Mouse (Mus musculus): ENCODE measurements around the gene Eif2b1. TPM values are rescaled to one million over a fixed set of nuclear protein-coding genes. Genes with fewer than 3 reads are reported as not detected.
A peak's percentile ranks its signal among the peaks of the same experiment; 100 is the strongest.
"Not testable (repeated sequence)": the region's sequence is repeated elsewhere in the genome, so short reads cannot be mapped to it uniquely, and the experiment has no call there.

Gene Eif2b1
- polyA plus RNA-seq, 1 experiment from 2014 or later, result 37.3 TPM

DNA sequence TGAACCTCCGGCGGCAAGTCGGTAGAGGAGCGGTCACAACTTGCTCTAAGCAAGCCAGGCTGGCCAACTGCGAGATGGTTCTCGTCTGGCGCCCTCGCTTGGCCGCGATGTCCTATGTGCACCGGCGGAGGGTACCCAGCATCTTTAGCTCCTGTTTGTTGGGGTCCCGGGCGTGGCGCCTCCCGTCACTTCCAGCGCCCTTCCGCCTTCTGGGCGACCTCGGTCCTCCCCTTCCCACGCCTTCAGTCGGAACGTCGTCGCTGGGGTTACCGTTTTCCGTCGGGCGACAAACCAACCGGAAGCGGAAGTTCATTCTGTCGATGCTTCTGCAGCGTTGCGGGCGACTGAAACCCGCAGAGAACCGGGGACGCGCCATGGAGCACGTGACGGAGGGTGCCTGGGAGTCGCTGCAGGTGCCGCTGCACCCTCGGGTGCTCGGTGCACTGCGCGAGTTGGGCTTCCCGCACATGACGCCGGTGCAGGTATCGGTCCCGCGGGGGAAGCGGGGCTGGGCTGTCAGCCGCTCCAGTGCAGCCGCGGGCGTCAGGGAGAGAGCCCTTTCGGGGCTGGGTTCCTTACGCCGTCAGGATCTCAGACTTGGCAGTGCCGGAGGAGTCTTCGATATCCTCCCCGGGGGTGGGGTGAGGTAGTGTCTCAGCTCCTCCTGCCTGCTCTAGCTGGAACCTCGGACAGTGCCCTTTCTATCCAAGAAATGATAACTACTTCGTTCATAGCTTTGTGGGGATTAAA is 26.2 kb downstream of the Eif2b1 start, which contains the start of gene Ddx55:
Gene Ddx55 (plus strand): TSS at position 307 of the 750 bp plus-strand sequence.
- peak; percentile 59 for TF ChIP-seq CTCF (IDR thresholded peaks at IDR 0.05; ENCODE audit: low read depth)
- Histone ChIP-seq H3K4me2 (replicated peaks; ENCODE audit: low read depth) (peak within 1 kb of the TSS; percentile 81), H3K4me3 (ENCODE audit: low read depth, low read length) (peak within 1 kb of the TSS; percentile 88), H3K9me3 (ENCODE audit: control insufficient read depth) (no peaks in the 10 kb centered on the region), H3K4me1 (replicated peaks; ENCODE audit: control insufficient read depth, insufficient read depth, low read length) (no peaks in the 10 kb centered on the region), H3K36me3 (ENCODE audit: control insufficient read depth, insufficient read depth) (peaks cover 37% of the 10 kb centered on the region), H3K27me3 (replicated peaks; ENCODE audit: control insufficient read depth, insufficient read depth, low read length) (no peaks in the 10 kb centered on the region), H3K27ac (ENCODE audit: low read depth, low read length) (peak within 1 kb of the TSS; percentile 67), H3K9ac (ENCODE audit: low read depth, low read length) (peak within 1 kb of the TSS; percentile 70)
- under 1% methylated on average over 66 of the region's 66 CpGs for WGBS
- peak; percentile 86 for ATAC-seq

DNA sequence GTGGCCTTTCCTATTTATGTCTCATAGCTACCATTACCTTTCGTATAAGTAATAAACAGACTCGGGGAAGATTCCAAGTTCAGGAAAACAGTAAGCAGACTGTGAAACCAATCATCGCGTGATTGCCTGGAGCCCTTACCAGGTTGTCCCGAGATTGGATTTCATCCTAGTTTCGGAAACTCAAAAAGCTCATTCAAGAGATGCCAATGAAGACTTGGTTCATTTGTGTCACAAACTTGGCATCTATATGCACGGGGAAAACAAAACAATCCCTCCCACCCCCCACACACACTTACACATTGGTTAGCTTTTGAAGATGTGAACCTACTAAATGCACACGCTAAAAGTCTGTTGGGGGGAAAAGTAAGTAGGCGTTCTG is 26.8 kb downstream of the Eif2b1 start:
- Histone ChIP-seq H3K36me3 (ENCODE audit: control insufficient read depth, insufficient read depth) (peaks cover 38% of the 10 kb centered on the region), H3K4me2 (replicated peaks; ENCODE audit: low read depth) (peak overlapping the region; percentile 81), H3K9me3 (ENCODE audit: control insufficient read depth) (no peaks in the 10 kb centered on the region), H3K9ac (ENCODE audit: low read depth, low read length) (peak overlapping the region; percentile 70; the same call in 1 of the 2 replicates), H3K27ac (ENCODE audit: low read depth, low read length) (peak overlapping the region; percentile 67), H3K4me3 (ENCODE audit: low read depth, low read length) (peak overlapping the region; percentile 88), H3K4me1 (replicated peaks; ENCODE audit: control insufficient read depth, insufficient read depth, low read length) (no peaks in the 10 kb centered on the region), H3K27me3 (replicated peaks; ENCODE audit: control insufficient read depth, insufficient read depth, low read length) (no peaks in the 10 kb centered on the region)
- no peak for ATAC-seq
- 6% methylated on average over 9 of the region's 9 CpGs for WGBS
- no peak for TF ChIP-seq CTCF (IDR thresholded peaks at IDR 0.05; ENCODE audit: low read depth)

DNA sequence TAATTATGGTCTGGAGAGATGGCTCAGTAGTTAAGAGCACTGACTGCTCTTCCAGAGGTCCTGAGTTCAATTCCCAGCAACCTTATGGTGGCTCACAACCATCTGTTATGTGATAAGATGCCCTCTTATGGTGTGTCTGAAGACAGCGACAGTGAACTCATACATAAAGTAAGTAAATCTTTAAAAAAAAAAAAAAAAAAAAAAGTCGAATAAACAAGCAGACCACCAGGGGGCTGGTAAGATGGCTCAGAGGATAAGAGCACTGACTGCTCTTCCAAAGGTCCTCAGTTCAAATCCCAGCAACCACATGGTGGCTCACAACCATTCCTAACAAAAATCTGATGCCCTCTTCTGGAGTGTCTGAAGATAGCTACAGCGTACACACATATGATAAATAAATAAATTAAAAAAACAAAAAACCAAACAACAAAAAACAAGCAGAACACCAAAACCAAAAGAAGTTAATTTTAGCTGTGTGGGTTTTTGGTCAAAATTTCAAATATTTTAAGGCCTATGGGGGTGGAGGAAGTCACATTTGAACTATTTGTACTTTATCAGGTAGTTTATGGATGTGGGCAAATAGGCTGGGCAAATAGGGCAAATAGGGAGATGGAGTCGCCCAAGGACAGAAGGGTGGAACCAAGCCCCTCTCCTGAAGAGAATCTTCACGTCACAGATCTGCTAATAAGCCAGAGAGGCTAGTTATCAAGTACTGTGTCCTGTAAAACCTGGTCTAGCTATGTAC is 27.4 kb downstream of the Eif2b1 start:
- peak overlapping the region; percentile 88 for H3K4me3 ChIP-seq (ENCODE audit: low read depth, low read length)
- peak; percentile 15; the same call in 1 of the 2 replicates for TF ChIP-seq CTCF (IDR thresholded peaks at IDR 0.05; ENCODE audit: low read depth)
- WGBS, result 29% methylated on average over 5 of the region's 5 CpGs
- H3K4me1 ChIP-seq (replicated peaks; ENCODE audit: control insufficient read depth, insufficient read depth, low read length); H3K27me3 ChIP-seq (replicated peaks; ENCODE audit: control insufficient read depth, insufficient read depth, low read length); H3K9ac ChIP-seq (ENCODE audit: low read depth, low read length); H3K9me3 ChIP-seq (ENCODE audit: control insufficient read depth); H3K27ac ChIP-seq (ENCODE audit: low read depth, low read length); ATAC-seq: not testable (repeated sequence)
- H3K36me3 ChIP-seq (ENCODE audit: control insufficient read depth, insufficient read depth), result peaks cover 38% of the 10 kb centered on the region
- H3K4me2 ChIP-seq (replicated peaks; ENCODE audit: low read depth), result peak overlapping the region; percentile 81

DNA sequence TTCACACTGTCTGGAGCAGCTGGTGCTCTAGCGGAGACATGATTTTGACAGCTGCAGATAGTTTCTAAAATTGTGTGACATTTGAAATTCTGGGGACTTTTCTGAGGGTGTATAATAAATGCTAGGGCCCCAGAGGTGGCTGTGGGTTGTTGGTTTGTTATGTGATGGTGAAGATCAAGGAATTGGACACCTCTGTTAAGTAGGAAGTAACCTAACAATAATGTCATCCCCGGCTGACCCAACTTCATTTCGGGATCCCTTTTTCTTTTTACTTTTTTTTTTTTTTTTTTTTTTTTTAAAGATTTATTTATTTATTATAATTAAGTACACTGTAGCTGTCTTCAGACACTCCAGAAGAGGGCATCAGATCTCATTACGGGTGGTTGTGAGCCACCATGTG is 28.2 kb downstream of the Eif2b1 start:
- not testable (repeated sequence) for H3K4me2 ChIP-seq (replicated peaks; ENCODE audit: low read depth); ATAC-seq; H3K4me3 ChIP-seq (ENCODE audit: low read depth, low read length); H3K27me3 ChIP-seq (replicated peaks; ENCODE audit: control insufficient read depth, insufficient read depth, low read length); H3K27ac ChIP-seq (ENCODE audit: low read depth, low read length); H3K9me3 ChIP-seq (ENCODE audit: control insufficient read depth); H3K4me1 ChIP-seq (replicated peaks; ENCODE audit: control insufficient read depth, insufficient read depth, low read length); H3K9ac ChIP-seq (ENCODE audit: low read depth, low read length)
- 69% methylated on average over 4 of the region's 4 CpGs for WGBS
- peaks cover 38% of the 10 kb centered on the region for H3K36me3 ChIP-seq (ENCODE audit: control insufficient read depth, insufficient read depth)

DNA sequence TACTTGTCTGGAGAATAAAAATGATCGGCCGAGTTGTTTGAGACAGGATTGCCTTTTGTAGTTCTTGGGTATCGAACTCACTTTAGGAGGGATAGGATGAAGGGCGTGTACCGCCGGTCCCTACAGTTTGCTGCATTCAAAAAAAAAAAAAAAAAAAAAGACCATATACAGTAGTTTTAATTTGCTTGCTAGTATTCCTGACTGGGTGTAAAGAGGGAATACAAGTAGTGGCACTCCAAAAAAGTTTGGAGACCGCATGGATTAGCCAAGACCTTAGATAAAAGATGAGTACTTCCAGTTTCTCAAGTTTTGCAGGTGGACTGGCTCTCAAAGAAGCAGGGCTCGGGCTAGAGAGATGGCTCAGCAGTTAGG is 37.3 kb downstream of the Eif2b1 start:
- ATAC-seq, result no peak
- WGBS, result 9% methylated on average over 8 of the region's 8 CpGs
- H3K4me3 ChIP-seq (ENCODE audit: low read depth, low read length), result peak overlapping the region; percentile 66

DNA sequence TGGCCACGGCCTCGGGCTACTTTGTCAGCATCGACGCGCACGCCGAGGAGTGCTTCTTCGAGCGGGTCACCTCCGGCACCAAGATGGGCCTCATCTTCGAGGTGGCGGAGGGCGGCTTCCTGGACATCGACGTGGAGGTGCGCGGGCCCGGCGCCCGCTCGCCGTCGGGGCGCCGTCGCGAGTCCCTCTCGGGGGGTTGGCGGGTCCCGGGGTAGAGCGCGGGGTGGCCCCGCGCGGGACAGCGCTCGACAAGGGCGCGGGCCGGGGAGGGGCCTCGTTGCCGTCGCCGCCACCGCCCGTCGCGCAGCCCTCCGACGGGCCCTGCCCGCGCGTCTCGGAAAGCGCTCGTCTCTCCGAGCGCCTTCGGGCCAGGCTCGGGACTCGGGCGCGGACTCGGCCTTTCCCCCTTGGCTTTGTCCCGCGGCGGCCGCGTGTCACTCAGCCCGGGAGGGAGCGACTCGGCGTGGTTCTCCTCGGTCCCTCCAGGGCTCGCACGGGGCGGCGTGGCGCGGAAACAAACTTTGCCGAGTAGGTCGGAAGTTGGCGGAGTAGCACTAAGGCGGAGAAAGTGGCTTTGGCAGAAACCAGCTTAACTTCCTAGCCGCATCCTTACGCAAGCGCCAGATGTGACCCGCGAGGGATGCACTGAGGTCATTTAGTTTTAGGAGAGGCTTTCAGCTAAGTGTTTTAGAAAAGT is 37.9 kb downstream of the Eif2b1 start:
- H3K9me3 ChIP-seq (ENCODE audit: control insufficient read depth), result no peaks in the 10 kb centered on the region
- peak overlapping the region; percentile 96 for H3K27ac ChIP-seq (ENCODE audit: low read depth, low read length)
- peak overlapping the region; percentile 66 for H3K4me2 ChIP-seq (replicated peaks; ENCODE audit: low read depth)
- H3K9ac ChIP-seq (ENCODE audit: low read depth, low read length), result peak overlapping the region; percentile 66
- H3K36me3 ChIP-seq (ENCODE audit: control insufficient read depth, insufficient read depth), result peaks cover 33% of the 10 kb centered on the region
- no peaks in the 10 kb centered on the region for H3K4me1 ChIP-seq (replicated peaks; ENCODE audit: control insufficient read depth, insufficient read depth, low read length)
- WGBS, result under 1% methylated on average over 68 of the region's 89 CpGs
- H3K4me3 ChIP-seq (ENCODE audit: low read depth, low read length), result peak overlapping the region; percentile 66
- ATAC-seq, result peak; percentile 83
- H3K27me3 ChIP-seq (replicated peaks; ENCODE audit: control insufficient read depth, insufficient read depth, low read length), result no peaks in the 10 kb centered on the region
- no peak for TF ChIP-seq CTCF (IDR thresholded peaks at IDR 0.05; ENCODE audit: low read depth)

More for the DNA sequence above, 37.3 kb downstream of the Eif2b1 start:
- Histone ChIP-seq H3K9me3 (ENCODE audit: control insufficient read depth) (no peaks in the 10 kb centered on the region), H3K27me3 (replicated peaks; ENCODE audit: control insufficient read depth, insufficient read depth, low read length) (no peaks in the 10 kb centered on the region), H3K36me3 (ENCODE audit: control insufficient read depth, insufficient read depth) (peaks cover 39% of the 10 kb centered on the region), H3K9ac (ENCODE audit: low read depth, low read length) (peak overlapping the region; percentile 66), H3K4me2 (replicated peaks; ENCODE audit: low read depth) (peak overlapping the region; percentile 66), H3K27ac (ENCODE audit: low read depth, low read length) (peak overlapping the region; percentile 96; the same call in 1 of the 2 replicates), H3K4me1 (replicated peaks; ENCODE audit: control insufficient read depth, insufficient read depth, low read length) (no peaks in the 10 kb centered on the region)
- TF ChIP-seq CTCF (IDR thresholded peaks at IDR 0.05; ENCODE audit: low read depth), result no peak
